Mouse (Mus musculus) liver, postnatal 0 days (tissue): ENCODE measurements around the gene Macf1. TPM values are rescaled to one million over a fixed set of nuclear protein-coding genes. Genes with fewer than 3 reads are reported as not detected.

Experiments used
- ATAC-seq: fragments of 200-750 bp; cut with Nextera tagmentation; 2 replicates; pipeline ENCODE4 v1.8.0; 2017; ENCODE audit warnings: mild to moderate bottlenecking, moderate library complexity
- DNase-seq: peaks from one replicate; pipeline ENCODE4 v3.0.0-alpha.2; 2016
- H3K27ac ChIP-seq: fragments of 300-500 bp; sonication (generic); 2 replicates; pipeline ENCODE4 v1.5.1; 2014; ENCODE audit warnings: antibody characterized with exemption, moderate library complexity, mild to moderate bottlenecking, low read depth
- H3K27me3 ChIP-seq: fragments of 300-500 bp; sonication (generic); 2 replicates; pipeline ENCODE4 v1.6.1; 2014; ENCODE audit warnings: low read length, control low read depth, mixed read lengths; ENCODE audit not compliant: insufficient read depth
- H3K36me3 ChIP-seq: fragments of 300-500 bp; sonication (generic); replicated peaks from 2 replicates; pipeline ENCODE4 v1.6.1; 2014; ENCODE audit warnings: mild to moderate bottlenecking, control low read depth, low read length, moderate library complexity, mixed read lengths; ENCODE audit not compliant: insufficient read depth
- H3K4me1 ChIP-seq: fragments of 300-500 bp; sonication (generic); 2 replicates; pipeline ENCODE4 v1.6.1; 2014; ENCODE audit warnings: antibody characterized with exemption, mild to moderate bottlenecking, control low read depth; ENCODE audit not compliant: insufficient read depth
- H3K4me2 ChIP-seq: fragments of 300-500 bp; sonication (generic); 2 replicates; pipeline ENCODE4 v1.6.1; 2014; ENCODE audit warnings: low read depth, mild to moderate bottlenecking, low read length, moderate library complexity, mixed read lengths
- H3K4me3 ChIP-seq: fragments of 300-500 bp; sonication (generic); 2 replicates; pipeline ENCODE4 v1.5.1; 2014; ENCODE audit warnings: low read depth, low read length
- H3K9ac ChIP-seq: fragments of 300-500 bp; sonication (generic); replicated peaks from 2 replicates; pipeline ENCODE4 v1.6.1; 2014; ENCODE audit warnings: mild to moderate bottlenecking, moderate library complexity
- H3K9me3 ChIP-seq: fragments of 300-500 bp; sonication (generic); 2 replicates; pipeline ENCODE4 v1.6.1; 2016; ENCODE audit warnings: mild to moderate bottlenecking, control low read depth, low read length, mixed read lengths
- CTCF ChIP-seq: sonication (generic); IDR thresholded peaks from 2 replicates; pipeline ENCODE4 v1.5.1; 2016; ENCODE audit warnings: antibody characterized with exemption, low read depth
- EP300 ChIP-seq: IDR thresholded peaks from 2 replicates; pipeline ENCODE4 v1.6.1; 2016; ENCODE audit warnings: antibody characterized with exemption, low read depth, mild to moderate bottlenecking
- WGBS: fragments of 180-500 bp; shearing (Covaris S2); extraction: QIAGEN DNeasy Blood & Tissue Kit; methylation state at CpG from one replicate; pipeline ENCODE4 v1.1.7; 2014; ENCODE audit not compliant: insufficient replicate concordance; 5-methylcytosine and 5-hydroxymethylcytosine counted together
- polyA plus RNA-seq: library from polyadenylated mRNA; unstranded; fragments of >200 nt; fragmentation: Nextera tagmentation; extraction: Ambion mirVana; gene quantifications from 2 replicates; pipeline ENCODE4 v1.2.1, GENCODE M21; 2015

Gene Macf1
- polyA plus RNA-seq, 1 experiment from 2014 or later: 11.3 TPM

- no peak for TF ChIP-seq CTCF
- TF ChIP-seq EP300: no peak
- H3K4me2 ChIP-seq: no peak overlapping the region
- peaks cover 26% of the 10 kb centered on the region for H3K4me1 ChIP-seq
- DNase-seq (no peak), ATAC-seq (no peak)
- H3K27me3 ChIP-seq: no peaks in the 10 kb centered on the region
- no peak overlapping the region for H3K9ac ChIP-seq
- H3K36me3 ChIP-seq: no peaks in the 10 kb centered on the region
- H3K27ac ChIP-seq: no peak overlapping the region
- 93% methylated on average over 4 of the region's 4 CpGs for WGBS
- H3K4me3 ChIP-seq: no peak overlapping the region
- no peaks in the 10 kb centered on the region for H3K9me3 ChIP-seq
Measured at GRCm38 (mm10) chr4:123560896-123561295, 123.3 kb downstream of the Macf1 start.

GRCm38 (mm10) chr4:123558496-123558895, 125.7 kb downstream of the Macf1 start:
- Histone ChIP-seq H3K9ac (no peak overlapping the region), H3K4me1 (peaks cover 9% of the 10 kb centered on the region; the same call in 1 of the 2 replicates), H3K9me3 (no peaks in the 10 kb centered on the region), H3K4me2 (no peak overlapping the region), H3K27me3 (no peaks in the 10 kb centered on the region), H3K36me3 (no peaks in the 10 kb centered on the region), H3K27ac (no peak overlapping the region), H3K4me3 (no peak overlapping the region)
- WGBS: 78% methylated on average over 2 of the region's 2 CpGs
- ATAC-seq (no peak), DNase-seq (no peak)
- TF ChIP-seq EP300 (no peak), CTCF (no peak)

GRCm38 (mm10) chr4:123555251-123555650, 128.9 kb downstream of the Macf1 start:
- no peak for TF ChIP-seq EP300
- no peak for TF ChIP-seq CTCF
- 0 out of 2 replicates have a peak, but pooled peaks cover 5% of the 10 kb centered on the region for H3K4me1 ChIP-seq
- no peaks in the 10 kb centered on the region for H3K27me3 ChIP-seq
- no peak overlapping the region for H3K9ac ChIP-seq
- DNase-seq: no peak
- H3K4me3 ChIP-seq: no peak overlapping the region
- no peaks in the 10 kb centered on the region for H3K9me3 ChIP-seq
- H3K4me2 ChIP-seq: no peak overlapping the region
- H3K36me3 ChIP-seq: peaks cover 12% of the 10 kb centered on the region; the same call in 1 of the 2 replicates
- ATAC-seq: no peak
- no peak overlapping the region for H3K27ac ChIP-seq

GRCm38 (mm10) chr4:123552689-123553088, 131.5 kb downstream of the Macf1 start:
- ATAC-seq (no peak), DNase-seq (no peak)
- no peak overlapping the region for H3K4me3 ChIP-seq
- 0 out of 2 replicates have a peak, but pooled peaks cover 5% of the 10 kb centered on the region for H3K4me1 ChIP-seq
- H3K4me2 ChIP-seq: no peak overlapping the region
- no peak overlapping the region for H3K9ac ChIP-seq
- H3K36me3 ChIP-seq: peaks cover 18% of the 10 kb centered on the region
- H3K9me3 ChIP-seq: no peaks in the 10 kb centered on the region
- no peak for TF ChIP-seq CTCF
- TF ChIP-seq EP300: no peak
- H3K27me3 ChIP-seq: no peaks in the 10 kb centered on the region
- no peak overlapping the region for H3K27ac ChIP-seq
- WGBS: 56% methylated on average over 3 of the region's 3 CpGs

DNA sequence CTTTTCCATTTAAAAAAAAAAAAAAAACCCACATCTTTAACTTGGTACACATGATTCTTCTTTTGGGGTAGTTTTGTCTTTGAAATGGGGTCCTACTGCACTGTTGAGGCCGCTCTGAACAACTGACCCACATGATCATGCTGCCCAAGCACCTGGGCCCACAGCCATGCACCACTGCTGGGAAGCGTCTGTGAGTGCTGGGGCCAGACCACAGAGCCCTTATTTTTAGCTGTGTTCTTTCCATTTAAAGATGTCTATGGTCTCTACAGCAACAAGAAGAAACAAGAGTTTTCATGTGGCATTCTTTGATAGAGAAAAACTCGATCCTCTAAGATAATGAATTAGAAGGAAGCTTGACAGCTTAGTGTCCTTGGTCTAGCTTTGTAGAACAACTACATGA, 135.8 kb downstream of the Macf1 start:
- 60% methylated on average over 3 of the region's 3 CpGs for WGBS
- DNase-seq: no peak
- 0 out of 2 replicates have a peak, but pooled peaks cover 5% of the 10 kb centered on the region for H3K4me1 ChIP-seq
- no peak for ATAC-seq
- H3K36me3 ChIP-seq: peaks cover 25% of the 10 kb centered on the region
- no peak for TF ChIP-seq CTCF
- no peak for TF ChIP-seq EP300
- H3K4me3 ChIP-seq: no peak overlapping the region
- H3K27me3 ChIP-seq: no peaks in the 10 kb centered on the region
- no peak overlapping the region for H3K9ac ChIP-seq
- H3K4me2 ChIP-seq: no peak overlapping the region
- H3K9me3 ChIP-seq: no peaks in the 10 kb centered on the region
- no peak overlapping the region for H3K27ac ChIP-seq

DNA sequence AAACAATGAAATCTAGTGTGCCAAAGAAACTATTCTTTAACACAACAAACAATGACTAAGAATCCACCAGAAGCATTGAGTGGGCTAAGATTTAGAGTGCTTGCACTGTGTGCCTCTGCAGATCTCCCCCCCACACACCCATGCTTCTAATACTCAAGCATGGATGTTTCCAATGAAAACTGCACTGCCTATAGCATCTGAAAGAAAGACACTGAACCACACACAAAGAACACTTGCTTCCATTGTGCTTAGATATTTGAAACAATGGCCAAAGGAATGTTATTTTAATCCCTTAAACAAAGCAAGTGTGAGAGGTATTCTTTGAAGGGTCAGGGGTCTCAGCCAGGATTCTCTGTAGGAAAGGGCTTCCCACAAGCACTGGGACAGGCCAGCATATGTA, 140.5 kb downstream of the Macf1 start:
- no peak overlapping the region for H3K4me3 ChIP-seq
- H3K4me2 ChIP-seq: no peak overlapping the region
- H3K9ac ChIP-seq: no peak overlapping the region
- peaks cover 17% of the 10 kb centered on the region for H3K36me3 ChIP-seq
- no peak for ATAC-seq
- no peaks in the 10 kb centered on the region for H3K27me3 ChIP-seq
- no peak for TF ChIP-seq CTCF
- H3K27ac ChIP-seq: no peak overlapping the region
- no peaks in the 10 kb centered on the region for H3K9me3 ChIP-seq
- H3K4me1 ChIP-seq: no peaks in the 10 kb centered on the region
- no peak for DNase-seq

GRCm38 (mm10) chr4:123535271-123535670, 148.9 kb downstream of the Macf1 start:
- no peak for ATAC-seq
- H3K9ac ChIP-seq: no peak overlapping the region
- TF ChIP-seq CTCF (peak; percentile 79), EP300 (no peak)

More at GRCm38 (mm10) chr4:123535271-123535670, 148.9 kb downstream of the Macf1 start:
- Histone ChIP-seq H3K4me1 (no peaks in the 10 kb centered on the region), H3K27ac (no peak overlapping the region), H3K4me2 (no peak overlapping the region), H3K36me3 (peaks cover 13% of the 10 kb centered on the region; the same call in 1 of the 2 replicates), H3K9me3 (no peaks in the 10 kb centered on the region), H3K4me3 (no peak overlapping the region), H3K27me3 (no peaks in the 10 kb centered on the region)
- 51% methylated on average over 1 of the region's 1 CpGs for WGBS
- DNase-seq: peak; percentile 52
